Mouse (Mus musculus) testis, adult 2 months (tissue): ENCODE measurements around the gene Gnb1.

Source experiments
- CTCF ChIP-seq: fragments of 200-500 bp; IDR thresholded peaks from 2 replicates; pipeline ENCODE4 v1.5.1; 2012; ENCODE audit warnings: low read depth, mild to moderate bottlenecking, inconsistent platforms, low read length, moderate library complexity; ENCODE audit not compliant: control insufficient read depth, insufficient read depth, insufficient replicate concordance
- POLR2A ChIP-seq: fragments of 200-500 bp; IDR thresholded peaks from 2 replicates; pipeline ENCODE4 v1.6.1; 2012; ENCODE audit warnings: low read depth, mild to moderate bottlenecking, inconsistent platforms, low read length, moderate library complexity; ENCODE audit not compliant: control insufficient read depth

DNA sequence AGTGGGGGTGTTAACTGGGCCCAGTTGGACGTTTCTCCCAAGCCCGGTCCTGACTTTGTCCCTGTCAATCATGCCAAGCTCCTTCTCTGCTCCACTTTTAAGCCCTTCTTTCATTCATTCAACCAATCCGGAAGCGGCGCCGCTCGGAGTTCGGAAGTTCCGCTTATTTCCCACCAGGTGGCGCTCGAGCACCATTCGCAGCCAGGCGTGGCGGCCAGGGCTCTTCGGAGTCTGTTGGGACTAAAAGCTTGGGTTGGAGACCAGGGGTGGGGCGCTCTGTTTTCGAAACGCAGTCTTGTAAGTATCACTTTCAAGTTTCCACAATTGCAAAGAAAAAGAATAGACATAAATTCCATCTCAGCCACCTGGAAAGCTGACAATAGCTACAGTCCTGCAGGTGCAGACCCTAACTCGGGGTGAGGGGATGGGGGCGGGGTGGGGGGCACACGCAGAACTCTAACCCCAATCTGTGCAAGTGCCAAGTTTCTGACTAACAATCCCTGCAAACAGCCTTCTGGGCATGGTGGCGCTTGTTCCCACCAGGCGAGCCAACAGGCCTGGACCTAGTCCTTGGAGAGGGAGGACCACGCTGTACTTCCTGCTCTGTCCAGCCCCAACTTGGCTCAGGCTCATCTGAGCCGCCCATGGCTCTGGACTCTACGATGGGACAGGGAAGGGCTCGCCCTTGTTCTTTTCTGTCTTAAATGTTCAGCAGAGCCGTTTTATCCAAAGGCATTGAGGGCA lies 9.6 kb upstream of the Gnb1 start:
- TF ChIP-seq POLR2A (no peak), CTCF (peak; percentile 93)
